Mouse (Mus musculus) limb, embryonic 15.5 days (tissue): Measurements from ENCODE around the gene Pcnx2. TPM values are rescaled to one million over a fixed set of nuclear protein-coding genes. Genes with fewer than 3 reads are reported as not detected.
A peak's percentile ranks its signal among the peaks of the same experiment; 100 is the strongest.

ENCODE experiments used
- ATAC-seq: fragments of 200-750 bp; cut with Nextera tagmentation; 2 replicates; pipeline ENCODE4 v1.8.0; 2017; ENCODE audit warnings: low read depth, moderate TSS enrichment; ENCODE audit not compliant: insufficient number of reproducible peaks, low FRiP score, low TSS enrichment
- H3K27ac ChIP-seq: fragments of 300-500 bp; sonication (generic); 2 replicates; pipeline ENCODE4 v1.5.1; 2015; ENCODE audit warnings: moderate library complexity, mild to moderate bottlenecking, inconsistent platforms
- H3K27me3 ChIP-seq: fragments of 300-500 bp; sonication (generic); 2 replicates; pipeline ENCODE4 v1.6.1; 2015; ENCODE audit warnings: inconsistent platforms
- H3K36me3 ChIP-seq: fragments of 300-500 bp; sonication (generic); 2 replicates; pipeline ENCODE4 v1.6.1; 2015; ENCODE audit warnings: inconsistent platforms
- H3K4me1 ChIP-seq: fragments of 300-500 bp; sonication (generic); 2 replicates; pipeline ENCODE4 v1.6.1; 2015; ENCODE audit warnings: inconsistent platforms
- H3K4me2 ChIP-seq: fragments of 300-500 bp; sonication (generic); 2 replicates; pipeline ENCODE4 v1.6.1; 2015; ENCODE audit warnings: mild to moderate bottlenecking, inconsistent platforms
- H3K4me3 ChIP-seq: fragments of 300-500 bp; sonication (generic); 2 replicates; pipeline ENCODE4 v1.5.1; 2015; ENCODE audit warnings: mild to moderate bottlenecking, inconsistent platforms
- H3K9ac ChIP-seq: fragments of 300-500 bp; sonication (generic); 2 replicates; pipeline ENCODE4 v1.6.1; 2015; ENCODE audit warnings: inconsistent platforms
- H3K9me3 ChIP-seq: fragments of 300-500 bp; sonication (generic); 2 replicates; pipeline ENCODE4 v1.6.1; 2016; ENCODE audit warnings: inconsistent platforms
- WGBS: fragments of 180-500 bp; shearing (Covaris S2); methylation state at CpG from one replicate; pipeline ENCODE4 v1.1.7; 2015; 5-methylcytosine and 5-hydroxymethylcytosine counted together
- polyA plus RNA-seq: library from polyadenylated mRNA; unstranded; fragments of >200 nt; fragmentation: Nextera tagmentation; extraction: Ambion mirVana; gene quantifications from 2 replicates; pipeline ENCODE4 v1.2.1, GENCODE M21; 2015

Gene Pcnx2
- polyA plus RNA-seq, 1 experiment from 2014 or later, result 0.70 TPM

GRCm38 (mm10) chr8:125917013-125917412 lies 18.9 kb upstream of the Pcnx2 start:
- H3K4me3 ChIP-seq, result no peak overlapping the region
- no peaks in the 10 kb centered on the region for H3K36me3 ChIP-seq
- ATAC-seq, result no peak
- no peak overlapping the region for H3K4me2 ChIP-seq
- H3K4me1 ChIP-seq, result peaks cover 5% of the 10 kb centered on the region; the same call in 1 of the 2 replicates
- peaks cover 25% of the 10 kb centered on the region for H3K27me3 ChIP-seq
- no peaks in the 10 kb centered on the region for H3K9me3 ChIP-seq
- H3K9ac ChIP-seq, result no peak overlapping the region
- WGBS, result 66% methylated on average over 10 of the region's 10 CpGs
- no peak overlapping the region for H3K27ac ChIP-seq

GRCm38 (mm10) chr8:125914386-125914785 lies 16.3 kb upstream of the Pcnx2 start:
- Histone ChIP-seq H3K4me3 (no peak overlapping the region), H3K9ac (no peak overlapping the region), H3K27ac (no peak overlapping the region), H3K36me3 (no peaks in the 10 kb centered on the region), H3K4me2 (no peak overlapping the region), H3K27me3 (peaks cover 51% of the 10 kb centered on the region), H3K9me3 (no peaks in the 10 kb centered on the region), H3K4me1 (peaks cover 20% of the 10 kb centered on the region)
- WGBS, result 64% methylated on average over 9 of the region's 9 CpGs
- ATAC-seq, result no peak

GRCm38 (mm10) chr8:125913206-125913605 lies 15.1 kb upstream of the Pcnx2 start:
- ATAC-seq, result no peak
- Histone ChIP-seq H3K36me3 (no peaks in the 10 kb centered on the region), H3K4me1 (peaks cover 20% of the 10 kb centered on the region), H3K9ac (no peak overlapping the region), H3K27ac (no peak overlapping the region), H3K4me3 (no peak overlapping the region), H3K4me2 (no peak overlapping the region), H3K27me3 (peaks cover 63% of the 10 kb centered on the region), H3K9me3 (no peaks in the 10 kb centered on the region)
- WGBS, result 77% methylated on average over 4 of the region's 4 CpGs

- H3K9me3 ChIP-seq, result no peaks in the 10 kb centered on the region; the same call in 1 of the 2 replicates
- no peak for ATAC-seq
- H3K27ac ChIP-seq, result no peak overlapping the region
- peak overlapping the region; percentile 97 for H3K4me2 ChIP-seq
- no peaks in the 10 kb centered on the region for H3K36me3 ChIP-seq
- peak overlapping the region; percentile 18; the same call in 1 of the 2 replicates for H3K9ac ChIP-seq
- WGBS, result 1% methylated on average over 31 of the region's 31 CpGs
- peaks cover 64% of the 10 kb centered on the region for H3K27me3 ChIP-seq
- peaks cover 20% of the 10 kb centered on the region for H3K4me1 ChIP-seq
- H3K4me3 ChIP-seq, result peak overlapping the region; percentile 50
These were observed 13.1 kb upstream of the Pcnx2 start for GRCm38 (mm10) chr8:125911229-125911580.

- Histone ChIP-seq H3K36me3 (no peaks in the 10 kb centered on the region), H3K9ac (peak within 1 kb of the TSS; percentile 18; the same call in 1 of the 2 replicates), H3K9me3 (no peaks in the 10 kb centered on the region; the same call in 1 of the 2 replicates), H3K27me3 (peaks cover 58% of the 10 kb centered on the region), H3K4me2 (peak within 1 kb of the TSS; percentile 97), H3K27ac (no peak within 1 kb of the TSS), H3K4me3 (peak within 1 kb of the TSS; percentile 50), H3K4me1 (peaks cover 20% of the 10 kb centered on the region)
- 0 out of 2 replicates have a peak, but pooled peaks have one; percentile 64 for ATAC-seq
- WGBS, result under 1% methylated on average over 91 of the region's 93 CpGs
These were observed 12.5 kb upstream of the Pcnx2 start, which contains the start of gene Map3k21 for GRCm38 (mm10) chr8:125910365-125911228. Gene Map3k21, plus strand, starts transcription at chr8:125910450.

GRCm38 (mm10) chr8:125909661-125910364 lies 11.7 kb upstream of the Pcnx2 start:
- 5% methylated on average over 30 of the region's 30 CpGs for WGBS
- peak; percentile 14; the same call in 1 of the 2 replicates for ATAC-seq
- H3K27me3 ChIP-seq, result peaks cover 58% of the 10 kb centered on the region

GRCm38 (mm10) chr8:125907311-125907710 lies 9.2 kb upstream of the Pcnx2 start:
- Histone ChIP-seq H3K4me3 (no peak overlapping the region), H3K36me3 (no peaks in the 10 kb centered on the region), H3K9ac (no peak overlapping the region), H3K4me2 (no peak overlapping the region), H3K4me1 (peaks cover 20% of the 10 kb centered on the region), H3K9me3 (no peaks in the 10 kb centered on the region; the same call in 1 of the 2 replicates), H3K27me3 (peaks cover 45% of the 10 kb centered on the region), H3K27ac (no peak overlapping the region)
- no peak for ATAC-seq
- 77% methylated on average over 2 of the region's 2 CpGs for WGBS

More at GRCm38 (mm10) chr8:125909661-125910364, 11.7 kb upstream of the Pcnx2 start:
- peak overlapping the region; percentile 50 for H3K4me3 ChIP-seq
- H3K9me3 ChIP-seq, result no peaks in the 10 kb centered on the region; the same call in 1 of the 2 replicates
- H3K36me3 ChIP-seq, result no peaks in the 10 kb centered on the region
- peaks cover 20% of the 10 kb centered on the region for H3K4me1 ChIP-seq
- H3K9ac ChIP-seq, result no peak overlapping the region
- H3K27ac ChIP-seq, result no peak overlapping the region
- peak overlapping the region; percentile 97 for H3K4me2 ChIP-seq

GRCm38 (mm10) chr8:125905341-125905740 lies 7.2 kb upstream of the Pcnx2 start:
- H3K9ac ChIP-seq, result no peak overlapping the region
- no peaks in the 10 kb centered on the region; the same call in 1 of the 2 replicates for H3K9me3 ChIP-seq
- no peaks in the 10 kb centered on the region for H3K36me3 ChIP-seq
- H3K27ac ChIP-seq, result no peak overlapping the region
- ATAC-seq, result no peak
- H3K4me3 ChIP-seq, result no peak overlapping the region
- no peak overlapping the region for H3K4me2 ChIP-seq
- 72% methylated on average over 2 of the region's 2 CpGs for WGBS
- H3K27me3 ChIP-seq, result peaks cover 25% of the 10 kb centered on the region
- H3K4me1 ChIP-seq, result peaks cover 8% of the 10 kb centered on the region

- H3K4me3 ChIP-seq, result no peak overlapping the region
- no peaks in the 10 kb centered on the region for H3K36me3 ChIP-seq
- H3K4me2 ChIP-seq, result no peak overlapping the region
- WGBS, result 64% methylated on average over 3 of the region's 3 CpGs
- H3K27me3 ChIP-seq, result peaks cover 16% of the 10 kb centered on the region
- H3K4me1 ChIP-seq, result peaks cover 7% of the 10 kb centered on the region
- no peak for ATAC-seq
- H3K9ac ChIP-seq, result no peak overlapping the region
- no peak overlapping the region for H3K27ac ChIP-seq
- no peaks in the 10 kb centered on the region; the same call in 1 of the 2 replicates for H3K9me3 ChIP-seq
These were observed 4.4 kb upstream of the Pcnx2 start for GRCm38 (mm10) chr8:125902521-125902920.

- Histone ChIP-seq H3K4me2 (no peak overlapping the region), H3K36me3 (no peaks in the 10 kb centered on the region), H3K27me3 (peaks cover 23% of the 10 kb centered on the region), H3K9ac (no peak overlapping the region), H3K9me3 (no peaks in the 10 kb centered on the region), H3K27ac (no peak overlapping the region), H3K4me3 (no peak overlapping the region), H3K4me1 (peaks cover 7% of the 10 kb centered on the region)
- 24% methylated on average over 2 of the region's 2 CpGs for WGBS
- ATAC-seq, result no peak
These were observed 3.0 kb upstream of the Pcnx2 start for GRCm38 (mm10) chr8:125901167-125901566.

- Histone ChIP-seq H3K27ac (no peak overlapping the region), H3K4me2 (no peak overlapping the region), H3K4me1 (peaks cover 7% of the 10 kb centered on the region), H3K9me3 (no peaks in the 10 kb centered on the region), H3K4me3 (no peak overlapping the region), H3K36me3 (no peaks in the 10 kb centered on the region), H3K9ac (no peak overlapping the region), H3K27me3 (peaks cover 33% of the 10 kb centered on the region)
- ATAC-seq, result no peak
- WGBS, result under 1% methylated on average over 6 of the region's 6 CpGs
These were observed 782 bp upstream of the Pcnx2 start for GRCm38 (mm10) chr8:125898899-125899298.

GRCm38 (mm10) chr8:125897388-125897787 lies 729 bp downstream of the Pcnx2 start:
- H3K4me1 ChIP-seq, result peaks cover 7% of the 10 kb centered on the region
- H3K4me3 ChIP-seq, result no peak overlapping the region
- H3K36me3 ChIP-seq, result no peaks in the 10 kb centered on the region
- H3K9ac ChIP-seq, result no peak overlapping the region
- no peak overlapping the region for H3K27ac ChIP-seq
- no peak for ATAC-seq
- H3K27me3 ChIP-seq, result peaks cover 33% of the 10 kb centered on the region
- WGBS, result 54% methylated on average over 11 of the region's 11 CpGs
- H3K4me2 ChIP-seq, result no peak overlapping the region
- H3K9me3 ChIP-seq, result no peaks in the 10 kb centered on the region
